Mouse (Mus musculus): ENCODE data around the gene Agl. TPM values are rescaled to one million over a fixed set of nuclear protein-coding genes. Genes with fewer than 3 reads are reported as not detected.

Agl gene
- polyA plus RNA-seq, 1 experiment from 2014 or later: 15.6 TPM

DNA sequence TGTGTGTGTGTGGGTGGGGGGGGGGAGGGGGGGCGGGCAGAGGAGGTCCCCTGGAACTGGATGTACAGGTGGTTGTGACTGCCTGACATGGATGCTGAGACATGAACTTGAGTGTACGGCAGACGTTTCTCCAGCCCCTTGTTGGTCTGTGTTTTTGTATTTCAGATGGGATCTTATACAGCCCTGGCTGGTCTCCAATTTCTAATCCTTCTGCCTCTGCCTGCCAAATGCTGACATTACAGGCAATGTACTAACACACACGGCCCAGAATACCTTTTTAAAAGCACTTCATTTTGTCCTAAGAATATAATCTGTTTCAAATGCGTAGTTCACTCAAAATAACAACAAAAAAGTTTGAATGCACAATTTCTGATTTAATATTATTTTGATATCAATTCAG lies 23.4 kb upstream of the Agl start:
- no peaks in the 10 kb centered on the region for H3K36me3 ChIP-seq (replicated peaks; ENCODE audit: control insufficient read depth, insufficient read depth, low read depth, low read length)
- H3K4me1 ChIP-seq (ENCODE audit: control insufficient read depth, insufficient read depth, low read length): no peaks in the 10 kb centered on the region
- no peak for DNase-seq (ENCODE audit: low spot score)
- H3K27me3 ChIP-seq (ENCODE audit: control insufficient read depth, insufficient read depth, low read length): no peaks in the 10 kb centered on the region
- no peak overlapping the region for H3K4me3 ChIP-seq (ENCODE audit: low read depth, low read length)
- no peak overlapping the region for H3K4me2 ChIP-seq (ENCODE audit: low read depth, low read length)
- ATAC-seq (replicated peaks; ENCODE audit: insufficient number of reproducible peaks, low FRiP score, low TSS enrichment, low read depth): no peak
- no peaks in the 10 kb centered on the region for H3K9me3 ChIP-seq (replicated peaks; ENCODE audit: control insufficient read depth, low read length)
- H3K27ac ChIP-seq (replicated peaks; ENCODE audit: low read depth, low read length): no peak overlapping the region
- WGBS: 78% methylated on average over 5 of the region's 5 CpGs
- no peak overlapping the region for H3K9ac ChIP-seq (replicated peaks; ENCODE audit: low read length)

GRCm38 (mm10) chr3:116829274-116829920 lies 21.4 kb upstream of the Agl start:
- 83% methylated on average over 10 of the region's 10 CpGs for WGBS
- Histone ChIP-seq H3K27me3 (ENCODE audit: control insufficient read depth, insufficient read depth, low read length) (no peaks in the 10 kb centered on the region), H3K4me2 (ENCODE audit: low read depth, low read length) (no peak overlapping the region), H3K36me3 (replicated peaks; ENCODE audit: control insufficient read depth, insufficient read depth, low read depth, low read length) (no peaks in the 10 kb centered on the region), H3K9ac (replicated peaks; ENCODE audit: low read length) (no peak overlapping the region), H3K27ac (replicated peaks; ENCODE audit: low read depth, low read length) (no peak overlapping the region), H3K9me3 (replicated peaks; ENCODE audit: control insufficient read depth, low read length) (no peaks in the 10 kb centered on the region), H3K4me3 (ENCODE audit: low read depth, low read length) (no peak overlapping the region), H3K4me1 (ENCODE audit: control insufficient read depth, insufficient read depth, low read length) (no peaks in the 10 kb centered on the region)
- no peak for DNase-seq (ENCODE audit: low spot score)
- no peak for ATAC-seq (replicated peaks; ENCODE audit: insufficient number of reproducible peaks, low FRiP score, low TSS enrichment, low read depth)

- Histone ChIP-seq H3K4me1 (ENCODE audit: control insufficient read depth, insufficient read depth, low read length) (no peaks in the 10 kb centered on the region), H3K36me3 (replicated peaks; ENCODE audit: control insufficient read depth, insufficient read depth, low read depth, low read length) (no peaks in the 10 kb centered on the region), H3K27me3 (ENCODE audit: control insufficient read depth, insufficient read depth, low read length) (no peaks in the 10 kb centered on the region), H3K9ac (replicated peaks; ENCODE audit: low read length) (no peak overlapping the region), H3K4me3 (ENCODE audit: low read depth, low read length) (no peak overlapping the region), H3K27ac (replicated peaks; ENCODE audit: low read depth, low read length) (no peak overlapping the region), H3K9me3 (replicated peaks; ENCODE audit: control insufficient read depth, low read length) (no peaks in the 10 kb centered on the region), H3K4me2 (ENCODE audit: low read depth, low read length) (no peak overlapping the region)
- ATAC-seq (replicated peaks; ENCODE audit: insufficient number of reproducible peaks, low FRiP score, low TSS enrichment, low read depth) (no peak), DNase-seq (ENCODE audit: low spot score) (no peak)
- WGBS: 67% methylated on average over 4 of the region's 4 CpGs
Observed at GRCm38 (mm10) chr3:116826471-116827215, 18.7 kb upstream of the Agl start.

- Histone ChIP-seq H3K9ac (replicated peaks; ENCODE audit: low read length) (no peak overlapping the region), H3K36me3 (replicated peaks; ENCODE audit: control insufficient read depth, insufficient read depth, low read depth, low read length) (no peaks in the 10 kb centered on the region), H3K27ac (replicated peaks; ENCODE audit: low read depth, low read length) (no peak overlapping the region), H3K4me2 (ENCODE audit: low read depth, low read length) (no peak overlapping the region), H3K4me3 (ENCODE audit: low read depth, low read length) (no peak overlapping the region), H3K27me3 (ENCODE audit: control insufficient read depth, insufficient read depth, low read length) (no peaks in the 10 kb centered on the region), H3K9me3 (replicated peaks; ENCODE audit: control insufficient read depth, low read length) (no peaks in the 10 kb centered on the region), H3K4me1 (ENCODE audit: control insufficient read depth, insufficient read depth, low read length) (no peaks in the 10 kb centered on the region)
- ATAC-seq (replicated peaks; ENCODE audit: insufficient number of reproducible peaks, low FRiP score, low TSS enrichment, low read depth): no peak
- WGBS: 91% methylated on average over 7 of the region's 7 CpGs
- DNase-seq (ENCODE audit: low spot score): no peak
Observed at GRCm38 (mm10) chr3:116817231-116817630, 9.3 kb upstream of the Agl start.

DNA sequence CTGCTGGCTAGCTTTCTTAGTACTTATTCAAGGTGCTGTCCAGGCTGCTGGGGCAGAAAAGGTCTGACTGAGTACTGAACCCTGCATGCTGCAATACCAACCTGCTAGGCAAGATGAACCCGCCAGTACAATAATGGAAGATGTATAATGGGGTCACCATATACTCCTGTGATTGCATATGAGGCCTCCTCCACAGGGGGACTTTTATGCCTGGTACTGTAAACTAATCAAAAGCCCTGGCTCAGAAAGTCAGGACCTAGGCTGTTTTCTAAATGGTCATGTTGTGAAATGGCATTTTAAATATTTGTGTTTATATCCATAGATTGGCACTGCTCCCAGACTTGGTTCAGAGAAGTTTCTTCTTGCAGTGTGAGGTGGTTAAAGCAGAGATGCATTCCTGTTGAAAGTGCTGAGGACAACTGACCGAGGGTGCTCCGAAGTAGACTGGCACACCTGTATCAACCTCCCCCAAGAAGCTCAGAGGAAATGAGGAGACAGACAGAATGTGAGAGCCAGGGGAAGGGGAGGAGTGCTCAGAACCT lies 8.8 kb upstream of the Agl start:
- no peaks in the 10 kb centered on the region for H3K27me3 ChIP-seq (ENCODE audit: control insufficient read depth, insufficient read depth, low read length)
- no peak overlapping the region for H3K9ac ChIP-seq (replicated peaks; ENCODE audit: low read length)
- no peaks in the 10 kb centered on the region for H3K9me3 ChIP-seq (replicated peaks; ENCODE audit: control insufficient read depth, low read length)
- H3K4me3 ChIP-seq (ENCODE audit: low read depth, low read length): no peak overlapping the region
- no peak overlapping the region for H3K27ac ChIP-seq (replicated peaks; ENCODE audit: low read depth, low read length)
- no peak overlapping the region for H3K4me2 ChIP-seq (ENCODE audit: low read depth, low read length)
- DNase-seq (ENCODE audit: low spot score) (no peak), ATAC-seq (replicated peaks; ENCODE audit: insufficient number of reproducible peaks, low FRiP score, low TSS enrichment, low read depth) (no peak)
- H3K36me3 ChIP-seq (replicated peaks; ENCODE audit: control insufficient read depth, insufficient read depth, low read depth, low read length): no peaks in the 10 kb centered on the region
- no peaks in the 10 kb centered on the region for H3K4me1 ChIP-seq (ENCODE audit: control insufficient read depth, insufficient read depth, low read length)
- 92% methylated on average over 3 of the region's 3 CpGs for WGBS

DNA sequence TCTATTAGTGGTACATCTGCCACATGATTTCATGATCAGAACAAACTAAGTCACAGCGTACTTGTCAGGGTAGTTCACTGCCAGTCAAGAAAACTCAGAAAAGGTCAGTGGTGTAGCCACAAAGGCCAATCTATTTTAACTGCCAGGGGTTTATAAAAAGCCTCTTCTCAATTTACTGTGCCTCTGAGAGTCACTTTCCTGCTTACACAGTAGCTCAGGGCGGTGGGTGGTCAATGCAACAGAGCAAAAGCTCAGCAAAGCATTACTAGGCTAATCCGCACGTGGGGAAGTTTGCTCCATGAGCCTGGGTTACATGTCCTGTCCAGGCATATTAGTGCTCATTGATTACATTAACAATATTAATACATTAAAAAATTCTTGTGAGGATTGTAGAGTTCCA lies 8.0 kb upstream of the Agl start:
- 70% methylated on average over 4 of the region's 4 CpGs for WGBS
- ATAC-seq (replicated peaks; ENCODE audit: insufficient number of reproducible peaks, low FRiP score, low TSS enrichment, low read depth): no peak
- H3K4me3 ChIP-seq (ENCODE audit: low read depth, low read length): no peak overlapping the region

DNA sequence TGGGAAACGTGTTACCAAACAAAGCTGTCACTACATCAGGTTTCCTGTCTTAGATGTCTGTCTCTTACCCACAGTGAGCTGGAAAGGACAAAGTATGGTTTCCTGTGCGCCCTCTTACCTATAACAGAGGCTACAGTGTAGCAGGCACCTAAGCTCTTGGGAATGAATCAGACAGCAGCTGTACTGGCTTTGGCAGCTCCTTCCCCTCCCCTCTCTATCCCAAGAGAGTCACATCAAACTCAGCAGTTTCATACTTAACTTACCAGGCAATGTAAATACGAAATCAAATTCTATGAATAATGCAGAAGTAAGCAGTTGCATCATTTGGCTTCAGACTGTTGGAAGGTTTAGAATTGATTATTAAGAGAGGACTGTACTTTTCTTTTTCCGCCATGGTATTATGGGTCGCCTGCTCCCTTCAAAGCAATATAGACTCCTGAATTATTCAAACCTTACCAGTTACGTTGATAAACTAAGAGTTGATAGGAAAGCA lies 7.4 kb upstream of the Agl start:
- no peak overlapping the region for H3K4me2 ChIP-seq (ENCODE audit: low read depth, low read length)
- ATAC-seq (replicated peaks; ENCODE audit: insufficient number of reproducible peaks, low FRiP score, low TSS enrichment, low read depth): no peak

More for the DNA sequence above, 8.0 kb upstream of the Agl start:
- DNase-seq (ENCODE audit: low spot score): no peak
- Histone ChIP-seq H3K36me3 (replicated peaks; ENCODE audit: control insufficient read depth, insufficient read depth, low read depth, low read length) (no peaks in the 10 kb centered on the region), H3K27me3 (ENCODE audit: control insufficient read depth, insufficient read depth, low read length) (no peaks in the 10 kb centered on the region), H3K27ac (replicated peaks; ENCODE audit: low read depth, low read length) (no peak overlapping the region), H3K9ac (replicated peaks; ENCODE audit: low read length) (no peak overlapping the region), H3K9me3 (replicated peaks; ENCODE audit: control insufficient read depth, low read length) (no peaks in the 10 kb centered on the region), H3K4me2 (ENCODE audit: low read depth, low read length) (no peak overlapping the region), H3K4me1 (ENCODE audit: control insufficient read depth, insufficient read depth, low read length) (no peaks in the 10 kb centered on the region)

DNA sequence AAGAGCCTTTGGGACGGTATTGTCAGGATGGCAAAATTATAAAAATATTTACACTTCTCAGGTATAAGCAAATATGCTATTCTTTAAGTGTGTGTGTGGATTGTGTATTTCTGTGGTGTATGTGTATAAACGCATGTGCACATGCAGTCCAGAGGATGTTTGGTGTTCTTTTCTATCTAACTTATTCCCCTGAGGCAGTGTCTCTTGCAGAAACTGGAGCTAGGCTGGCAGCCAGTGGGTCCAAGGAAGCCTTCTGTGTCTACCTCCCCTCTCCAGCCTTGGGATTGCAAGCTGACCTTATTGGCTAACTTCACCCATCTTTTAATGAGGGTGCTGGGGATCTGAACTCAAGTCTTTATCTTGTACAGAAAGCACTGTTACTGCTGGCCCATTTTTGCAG lies 5.0 kb upstream of the Agl start:
- H3K36me3 ChIP-seq (replicated peaks; ENCODE audit: control insufficient read depth, insufficient read depth, low read depth, low read length): no peaks in the 10 kb centered on the region
- WGBS: 88% methylated on average over 2 of the region's 2 CpGs
- H3K27ac ChIP-seq (replicated peaks; ENCODE audit: low read depth, low read length): no peak overlapping the region
- no peak for DNase-seq (ENCODE audit: low spot score)
- H3K4me2 ChIP-seq (ENCODE audit: low read depth, low read length): no peak overlapping the region
- no peak for ATAC-seq (replicated peaks; ENCODE audit: insufficient number of reproducible peaks, low FRiP score, low TSS enrichment, low read depth)
- H3K9ac ChIP-seq (replicated peaks; ENCODE audit: low read length): no peak overlapping the region
- no peaks in the 10 kb centered on the region for H3K4me1 ChIP-seq (ENCODE audit: control insufficient read depth, insufficient read depth, low read length)
- no peak overlapping the region for H3K4me3 ChIP-seq (ENCODE audit: low read depth, low read length)
- no peaks in the 10 kb centered on the region for H3K9me3 ChIP-seq (replicated peaks; ENCODE audit: control insufficient read depth, low read length)
- H3K27me3 ChIP-seq (ENCODE audit: control insufficient read depth, insufficient read depth, low read length): no peaks in the 10 kb centered on the region

More for the DNA sequence above, 7.4 kb upstream of the Agl start:
- Histone ChIP-seq H3K27me3 (ENCODE audit: control insufficient read depth, insufficient read depth, low read length) (no peaks in the 10 kb centered on the region), H3K9ac (replicated peaks; ENCODE audit: low read length) (no peak overlapping the region), H3K36me3 (replicated peaks; ENCODE audit: control insufficient read depth, insufficient read depth, low read depth, low read length) (no peaks in the 10 kb centered on the region), H3K27ac (replicated peaks; ENCODE audit: low read depth, low read length) (no peak overlapping the region), H3K4me1 (ENCODE audit: control insufficient read depth, insufficient read depth, low read length) (no peaks in the 10 kb centered on the region), H3K9me3 (replicated peaks; ENCODE audit: control insufficient read depth, low read length) (no peaks in the 10 kb centered on the region), H3K4me3 (ENCODE audit: low read depth, low read length) (no peak overlapping the region)
- DNase-seq (ENCODE audit: low spot score): no peak
- 80% methylated on average over 6 of the region's 6 CpGs for WGBS

Measured in embryonic facial prominence, embryonic 11.5 days (tissue).